Mouse (Mus musculus): ENCODE results near the gene Flrt1. TPM values are rescaled to one million over a fixed set of nuclear protein-coding genes. Genes with fewer than 3 reads are reported as not detected.

Gene Flrt1
- total and polyA plus RNA-seq, 2 experiments from 2014 or later, result 9.9 to 11.9 TPM

DNA sequence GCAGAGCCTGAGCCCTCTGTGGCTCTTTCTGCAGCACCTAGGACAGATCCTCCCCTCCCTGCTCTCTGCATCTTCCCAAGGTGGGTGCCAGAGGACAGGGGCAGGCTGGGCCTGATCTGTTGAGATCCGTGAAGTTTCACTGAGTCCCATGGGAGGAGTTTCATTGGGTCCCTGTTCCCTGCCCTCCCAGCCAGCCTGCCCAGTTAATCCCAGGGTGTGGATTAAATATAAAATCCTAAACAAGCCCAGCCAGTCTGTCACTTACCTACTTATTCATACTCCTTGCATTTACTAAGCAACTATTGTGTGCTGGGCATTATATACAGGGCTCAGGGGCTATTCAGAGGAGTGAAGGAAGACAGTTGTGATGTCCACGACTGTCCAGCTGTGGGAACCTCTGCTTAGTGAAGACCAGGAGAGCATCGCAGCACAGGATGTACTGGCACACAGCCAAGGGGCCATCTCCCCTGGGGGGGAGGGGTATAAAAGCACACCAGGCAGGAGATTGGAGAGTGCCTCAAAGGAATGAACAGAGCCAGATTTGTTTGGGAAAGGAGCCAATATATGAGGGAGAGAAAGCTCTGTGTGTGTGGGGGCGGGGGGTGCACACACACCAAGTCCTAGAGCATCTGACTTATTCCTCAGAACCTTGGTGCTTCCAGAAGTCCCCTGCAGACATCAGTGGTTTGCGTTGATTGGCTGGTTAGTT lies 36.8 kb upstream of the Flrt1 start:
- Histone ChIP-seq H3K4me2 (ENCODE audit: low read depth, low read length, poor library complexity, severe bottlenecking) (no peak overlapping the region), H3K27me3 (ENCODE audit: insufficient read depth, low read length) (no peaks in the 10 kb centered on the region), H3K4me3 (ENCODE audit: low read depth, low read length) (no peak overlapping the region), H3K36me3 (ENCODE audit: insufficient read depth, low read length) (no peaks in the 10 kb centered on the region), H3K4me1 (ENCODE audit: insufficient read depth, low read length) (peaks cover 17% of the 10 kb centered on the region), H3K9me3 (ENCODE audit: low read length) (no peaks in the 10 kb centered on the region), H3K27ac (ENCODE audit: low read depth, low read length) (no peak overlapping the region), H3K9ac (replicated peaks; ENCODE audit: low read length, poor library complexity, severe bottlenecking) (no peak overlapping the region)
- WGBS, result 46% methylated on average over 5 of the region's 5 CpGs
- DNase-seq (ENCODE audit: low spot score) (no peak), ATAC-seq (ENCODE audit: low FRiP score) (no peak)
- no peak for TF ChIP-seq CTCF (IDR thresholded peaks at IDR 0.05)

DNA sequence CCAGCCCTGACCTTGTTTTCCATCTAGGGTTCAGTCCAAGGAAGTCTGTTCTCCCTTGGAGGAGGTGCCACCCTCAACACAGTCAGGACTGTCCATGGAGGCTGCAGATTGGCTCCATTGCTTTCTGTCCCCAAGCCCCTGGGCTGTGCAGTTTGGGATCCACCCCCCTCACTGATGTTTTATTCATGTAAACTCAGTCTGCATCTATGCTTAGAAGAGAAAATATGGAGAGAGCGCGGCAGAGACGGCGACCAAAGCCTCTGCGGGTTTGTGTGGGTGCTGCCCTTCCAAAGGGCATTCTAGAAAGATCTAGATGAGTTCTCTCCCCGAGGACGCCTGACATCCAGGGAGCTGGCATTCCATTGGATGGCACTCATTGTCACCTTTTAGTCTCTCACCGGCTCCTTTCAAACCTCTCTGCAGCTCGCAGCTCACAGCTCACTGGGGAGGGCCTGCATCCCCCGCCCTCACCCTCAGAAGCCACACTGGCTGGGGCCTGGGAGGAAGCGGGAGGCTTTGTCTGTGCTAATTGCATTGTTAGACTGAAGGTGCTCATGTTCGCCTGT lies 35.4 kb upstream of the Flrt1 start:
- Histone ChIP-seq H3K27ac (ENCODE audit: low read depth, low read length) (peak overlapping the region; percentile 55), H3K4me1 (ENCODE audit: insufficient read depth, low read length) (peaks cover 28% of the 10 kb centered on the region), H3K36me3 (ENCODE audit: insufficient read depth, low read length) (no peaks in the 10 kb centered on the region), H3K4me2 (ENCODE audit: low read depth, low read length, poor library complexity, severe bottlenecking) (no peak overlapping the region), H3K4me3 (ENCODE audit: low read depth, low read length) (no peak overlapping the region), H3K9me3 (ENCODE audit: low read length) (no peaks in the 10 kb centered on the region), H3K9ac (replicated peaks; ENCODE audit: low read length, poor library complexity, severe bottlenecking) (peak overlapping the region; percentile 24; the same call in 1 of the 2 replicates), H3K27me3 (ENCODE audit: insufficient read depth, low read length) (no peaks in the 10 kb centered on the region)
- WGBS, result 23% methylated on average over 12 of the region's 12 CpGs
- ATAC-seq (ENCODE audit: low FRiP score) (0 out of 2 replicates have a peak, but pooled peaks have one; percentile 20), DNase-seq (ENCODE audit: low spot score) (no peak)
- no peak for TF ChIP-seq CTCF (IDR thresholded peaks at IDR 0.05)

DNA sequence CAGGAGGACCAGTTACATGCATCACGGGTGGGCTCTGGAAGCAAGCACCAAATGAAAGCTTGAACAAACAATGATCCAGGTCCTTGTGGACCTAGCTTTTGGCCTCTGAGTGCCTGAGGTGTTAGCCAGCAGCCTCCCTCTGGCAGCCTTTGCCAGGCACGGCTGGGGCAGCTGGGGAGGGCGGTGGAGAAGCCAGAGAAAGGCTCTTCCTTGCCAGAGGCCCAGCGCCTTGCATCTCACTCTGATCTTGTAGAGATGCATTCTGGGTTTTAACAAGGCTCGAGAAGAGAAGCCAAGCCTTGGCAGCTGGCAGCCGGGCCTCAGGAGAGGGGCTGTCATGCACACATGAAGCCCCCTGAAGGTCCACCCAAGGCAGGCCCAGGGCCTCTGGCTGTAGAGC lies 34.8 kb upstream of the Flrt1 start:
- no peak for ATAC-seq (ENCODE audit: low FRiP score)
- Histone ChIP-seq H3K4me1 (ENCODE audit: insufficient read depth, low read length) (peaks cover 32% of the 10 kb centered on the region), H3K4me3 (ENCODE audit: low read depth, low read length) (no peak overlapping the region), H3K9ac (replicated peaks; ENCODE audit: low read length, poor library complexity, severe bottlenecking) (peak overlapping the region; percentile 24; the same call in 1 of the 2 replicates), H3K9me3 (ENCODE audit: low read length) (no peaks in the 10 kb centered on the region), H3K36me3 (ENCODE audit: insufficient read depth, low read length) (no peaks in the 10 kb centered on the region), H3K4me2 (ENCODE audit: low read depth, low read length, poor library complexity, severe bottlenecking) (no peak overlapping the region), H3K27ac (ENCODE audit: low read depth, low read length) (peak overlapping the region; percentile 63; the same call in 1 of the 2 replicates), H3K27me3 (ENCODE audit: insufficient read depth, low read length) (no peaks in the 10 kb centered on the region)
- DNase-seq (ENCODE audit: low spot score), result peak; percentile 81
- WGBS, result 26% methylated on average over 6 of the region's 6 CpGs
- no peak for TF ChIP-seq CTCF (IDR thresholded peaks at IDR 0.05)

DNA sequence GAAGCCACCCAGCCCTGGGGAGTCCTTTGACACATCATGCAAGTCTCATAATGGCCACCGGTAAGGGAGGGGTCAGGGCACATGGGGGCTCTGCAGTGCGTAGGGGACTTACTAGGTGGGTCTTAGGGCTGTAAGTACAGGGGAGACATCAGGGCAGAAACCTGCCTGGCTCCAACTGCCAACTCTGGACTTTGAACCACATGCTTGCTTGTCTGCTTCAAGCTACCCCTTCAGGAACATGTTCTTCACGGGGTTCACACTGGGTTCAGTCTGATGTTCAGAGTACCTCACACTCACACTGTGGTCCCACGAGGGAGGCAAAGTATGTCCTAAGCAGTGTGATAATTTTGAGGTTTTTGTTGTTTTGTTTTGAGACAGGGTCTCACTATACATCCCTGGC lies 33.8 kb upstream of the Flrt1 start:
- no peaks in the 10 kb centered on the region for H3K9me3 ChIP-seq (ENCODE audit: low read length)
- TF ChIP-seq CTCF (IDR thresholded peaks at IDR 0.05), result no peak
- no peak overlapping the region for H3K27ac ChIP-seq (ENCODE audit: low read depth, low read length)
- no peak overlapping the region for H3K9ac ChIP-seq (replicated peaks; ENCODE audit: low read length, poor library complexity, severe bottlenecking)
- DNase-seq (ENCODE audit: low spot score) (no peak), ATAC-seq (ENCODE audit: low FRiP score) (no peak)
- 63% methylated on average over 4 of the region's 4 CpGs for WGBS
- H3K36me3 ChIP-seq (ENCODE audit: insufficient read depth, low read length), result no peaks in the 10 kb centered on the region
- no peak overlapping the region for H3K4me2 ChIP-seq (ENCODE audit: low read depth, low read length, poor library complexity, severe bottlenecking)
- no peaks in the 10 kb centered on the region for H3K27me3 ChIP-seq (ENCODE audit: insufficient read depth, low read length)
- H3K4me3 ChIP-seq (ENCODE audit: low read depth, low read length), result no peak overlapping the region
- H3K4me1 ChIP-seq (ENCODE audit: insufficient read depth, low read length), result peaks cover 39% of the 10 kb centered on the region

DNA sequence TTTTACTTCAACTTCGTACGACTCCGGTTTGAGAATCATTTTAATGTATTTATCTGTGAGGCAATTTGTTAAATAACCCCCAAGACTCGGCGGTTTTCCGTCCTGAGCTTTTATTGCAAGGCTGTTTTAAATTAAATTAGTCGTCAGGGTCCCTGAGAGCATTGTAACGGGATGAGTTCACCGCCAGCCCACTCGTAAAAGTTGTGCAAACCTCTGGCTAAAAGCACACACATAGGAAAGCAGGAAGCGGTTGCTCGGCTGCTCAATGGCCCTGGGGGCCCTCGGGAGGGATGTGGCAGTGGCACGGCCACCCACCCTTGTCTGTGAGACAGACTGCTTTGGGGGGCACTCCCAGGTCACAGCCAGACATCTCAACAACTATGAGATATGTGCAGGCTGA lies 32.8 kb upstream of the Flrt1 start:
- DNase-seq (ENCODE audit: low spot score), result no peak
- Histone ChIP-seq H3K4me2 (ENCODE audit: low read depth, low read length, poor library complexity, severe bottlenecking) (no peak overlapping the region), H3K27me3 (ENCODE audit: insufficient read depth, low read length) (no peaks in the 10 kb centered on the region), H3K4me1 (ENCODE audit: insufficient read depth, low read length) (peaks cover 36% of the 10 kb centered on the region), H3K4me3 (ENCODE audit: low read depth, low read length) (no peak overlapping the region), H3K36me3 (ENCODE audit: insufficient read depth, low read length) (no peaks in the 10 kb centered on the region), H3K27ac (ENCODE audit: low read depth, low read length) (no peak overlapping the region), H3K9me3 (ENCODE audit: low read length) (no peaks in the 10 kb centered on the region), H3K9ac (replicated peaks; ENCODE audit: low read length, poor library complexity, severe bottlenecking) (no peak overlapping the region)
- 53% methylated on average over 14 of the region's 14 CpGs for WGBS
- TF ChIP-seq CTCF (IDR thresholded peaks at IDR 0.05), result no peak
- ATAC-seq (ENCODE audit: low FRiP score), result no peak
